In the genomic region with DNA sequence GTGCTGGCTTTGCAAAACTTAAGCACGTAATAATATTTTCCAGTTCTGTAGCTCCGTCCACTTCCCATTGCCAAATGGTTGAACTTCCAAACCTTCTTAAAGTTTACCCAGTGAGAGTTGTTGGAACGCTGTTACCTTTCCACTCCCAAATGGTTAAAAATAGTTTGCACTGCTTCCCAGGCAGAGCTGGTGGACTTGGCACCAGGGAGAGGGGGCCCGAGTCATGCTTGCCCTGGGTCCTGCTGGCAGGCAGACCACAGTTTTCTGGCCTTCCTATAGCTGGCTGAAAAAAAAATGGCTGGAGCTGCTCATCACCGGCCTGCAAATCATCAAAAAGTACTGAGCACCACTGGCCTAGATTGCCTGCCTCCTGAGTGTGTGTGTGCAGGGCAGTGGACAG, we compare ENCODE assay signal across 17 mouse cellular contexts. TPM values are rescaled to one million over a fixed set of nuclear protein-coding genes. Genes with fewer than 3 reads are reported as not detected.
"Had no signal": no experiment of that assay in that cellular context is flagged by ENCODE, and none has a peak within 500 bp of the region (broad histone marks: within the 10 kb centered on the region; RNA-seq: fewer than 3 reads in every experiment).

No protein-coding gene starts in this region.

- H3K4me1 ChIP-seq: limb, embryonic 12.5 days; liver, embryonic 15.5 days; megakaryocyte, embryonic 14.5 days had no signal

- H3K9ac ChIP-seq: limb, embryonic 12.5 days; liver, embryonic 15.5 days; lung, embryonic 14.5 days; midbrain, embryonic 15.5 days; neural tube, embryonic 12.5 days had no signal

- H3K36me3 ChIP-seq: liver, embryonic 15.5 days; midbrain, embryonic 15.5 days; neural tube, embryonic 12.5 days had no signal

- H3K4me3 ChIP-seq: layer of hippocampus, adult 2 months; left cerebral cortex, adult 2 months; limb, embryonic 12.5 days; liver, embryonic 15.5 days; megakaryocyte, embryonic 14.5 days; midbrain, embryonic 15.5 days; neural tube, embryonic 12.5 days had no signal

- H3K27ac ChIP-seq: layer of hippocampus, adult 2 months; left cerebral cortex, adult 2 months; limb, embryonic 12.5 days; liver, embryonic 15.5 days; macrophage; midbrain, embryonic 15.5 days; neural tube, embryonic 12.5 days had no signal

- H3K27me3 ChIP-seq: limb, embryonic 12.5 days; liver, embryonic 15.5 days; midbrain, embryonic 15.5 days; neural tube, embryonic 12.5 days had no signal

- DNase-seq: kidney, postnatal 10 days; kidney, postnatal 4 days; lung, embryonic 14.5 days; lung, postnatal 14 days; thymus, adult 2 months; thymus, postnatal 25 days had no signal

- H3K9me3 ChIP-seq: limb, embryonic 12.5 days; liver, embryonic 15.5 days; megakaryocyte, embryonic 14.5 days; midbrain, embryonic 15.5 days; neural tube, embryonic 12.5 days had no signal

- H3K4me2 ChIP-seq: limb, embryonic 12.5 days; liver, embryonic 11.5 days; liver, embryonic 15.5 days; lung, embryonic 14.5 days; midbrain, embryonic 11.5 days; midbrain, embryonic 15.5 days; neural tube, embryonic 12.5 days had no signal

- ATAC-seq: midbrain, embryonic 15.5 days had no signal

RNA-seq across cellular contexts. Expression of gene Pdgfra, which starts 32.0 kb away (rescaled TPM):
- total RNA-seq: monocyte, adult 5-6 weeks had no signal
- polyA plus RNA-seq: macrophage had no signal
